Mouse (Mus musculus) spleen, adult 2 months (tissue): ENCODE data around the gene Imp4. TPM values are rescaled to one million over a fixed set of nuclear protein-coding genes. Genes with fewer than 3 reads are reported as not detected.

Experiments
- DNase-seq, 2 experiments: peaks; one replicate each; pipeline versions ENCODE4 v3.0.0 to v3.0.0-alpha.2; 2012 to 2021; ENCODE audit warnings: low spot score in 2 of 2, low read depth in 1 of 2
- H3K27ac ChIP-seq: fragments of 200-500 bp; 2 replicates; pipeline ENCODE4 v1.5.1; 2012; ENCODE audit warnings: low read length, inconsistent platforms; ENCODE audit not compliant: insufficient read depth
- H3K27me3 ChIP-seq: fragments of 200-500 bp; 2 replicates; pipeline ENCODE4 v1.6.1; 2012; ENCODE audit warnings: mild to moderate bottlenecking, moderate library complexity, low read length, inconsistent platforms; ENCODE audit not compliant: control insufficient read depth, insufficient read depth
- H3K36me3 ChIP-seq: fragments of 200-500 bp; 2 replicates; pipeline ENCODE4 v1.6.1; 2012; ENCODE audit warnings: mild to moderate bottlenecking, low read length, inconsistent platforms; ENCODE audit not compliant: control insufficient read depth, insufficient read depth
- H3K4me1 ChIP-seq: fragments of 200-500 bp; 2 replicates; pipeline ENCODE4 v1.6.1; 2011; ENCODE audit warnings: inconsistent platforms; ENCODE audit not compliant: control insufficient read depth, insufficient read depth, insufficient read length
- H3K4me3 ChIP-seq: fragments of 200-500 bp; 2 replicates; pipeline ENCODE4 v1.5.1; 2011; ENCODE audit warnings: mild to moderate bottlenecking, inconsistent platforms; ENCODE audit not compliant: insufficient read depth, insufficient read length; ENCODE audit errors: extremely low read depth
- CTCF ChIP-seq: fragments of 200-500 bp; IDR thresholded peaks from 2 replicates; pipeline ENCODE4 v1.5.1; 2011; ENCODE audit warnings: mild to moderate bottlenecking, inconsistent platforms; ENCODE audit not compliant: insufficient read depth, insufficient read length, insufficient replicate concordance; ENCODE audit errors: extremely low read depth
- POLR2A ChIP-seq: fragments of 200-500 bp; IDR thresholded peaks from 2 replicates; pipeline ENCODE4 v1.6.1; 2011; ENCODE audit warnings: low read depth, low read length, inconsistent platforms
- WGBS: fragments of 180-500 bp; shearing (Covaris S2); methylation state at CpG from one replicate; pipeline ENCODE4 v1.1.7; 2018; 5-methylcytosine and 5-hydroxymethylcytosine counted together
- polyA plus RNA-seq: library from polyadenylated mRNA; depleted of rRNA; stranded (reverse); fragments of >200 nt; gene quantifications from 2 replicates; pipeline ENCODE4 v1.2.3, GENCODE M21; 2012

Imp4 gene
- polyA plus RNA-seq, 1 experiment, result 40.7 TPM

DNA sequence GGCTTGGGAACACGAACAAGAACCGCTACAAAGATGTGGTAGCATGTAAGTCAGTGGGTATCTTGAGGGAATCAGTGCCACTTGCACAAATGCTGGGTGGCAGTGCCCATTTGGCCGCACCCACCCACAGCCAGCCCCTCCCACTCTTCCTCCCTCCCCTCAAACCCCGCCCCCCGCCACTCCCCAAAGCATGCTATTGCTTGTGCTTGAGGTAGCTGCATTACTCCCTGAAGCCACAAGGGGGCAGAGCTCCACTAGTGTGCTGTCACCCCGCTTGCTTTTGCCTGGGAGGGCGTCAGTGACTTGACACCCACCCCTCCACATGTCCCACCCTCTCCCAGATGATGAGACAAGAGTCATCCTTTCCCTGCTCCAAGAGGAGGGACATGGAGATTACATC, 23.1 kb downstream of the Imp4 start:
- no peaks in the 10 kb centered on the region for H3K27me3 ChIP-seq
- no peak overlapping the region for H3K27ac ChIP-seq
- H3K4me1 ChIP-seq, result peaks cover 16% of the 10 kb centered on the region
- no peaks in the 10 kb centered on the region for H3K36me3 ChIP-seq
- peak; percentile 71 to 82 for DNase-seq
- 23% methylated on average over 7 of the region's 7 CpGs for WGBS
- H3K4me3 ChIP-seq, result no peak overlapping the region
- TF ChIP-seq POLR2A, result no peak
- peak; percentile 79; the same call in 1 of the 2 replicates for TF ChIP-seq CTCF

DNA sequence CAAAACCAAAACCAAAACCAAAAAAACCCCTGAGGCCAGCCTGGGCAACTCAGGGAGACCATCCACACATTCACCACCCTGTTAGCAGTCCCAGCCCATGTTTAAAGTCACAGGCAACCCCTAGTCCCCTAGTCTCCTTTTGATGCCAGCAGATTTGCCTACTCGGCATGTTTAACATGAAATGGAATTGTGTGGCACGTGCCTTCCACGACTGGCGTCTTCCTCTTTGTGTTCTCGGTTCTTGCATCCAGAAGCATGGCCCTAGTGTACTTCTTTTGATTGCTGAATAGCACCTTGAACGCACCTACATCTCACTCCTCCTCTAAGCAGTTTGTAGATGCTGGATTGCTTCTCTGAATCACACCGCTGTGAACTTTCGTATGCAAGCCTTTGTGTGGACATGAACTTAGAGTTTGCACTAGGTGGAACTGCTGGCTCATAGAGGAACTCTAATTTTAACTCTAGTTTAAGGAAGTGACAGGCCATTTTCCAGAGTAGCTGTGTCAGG, 24.7 kb downstream of the Imp4 start:
- no peak for DNase-seq

DNA sequence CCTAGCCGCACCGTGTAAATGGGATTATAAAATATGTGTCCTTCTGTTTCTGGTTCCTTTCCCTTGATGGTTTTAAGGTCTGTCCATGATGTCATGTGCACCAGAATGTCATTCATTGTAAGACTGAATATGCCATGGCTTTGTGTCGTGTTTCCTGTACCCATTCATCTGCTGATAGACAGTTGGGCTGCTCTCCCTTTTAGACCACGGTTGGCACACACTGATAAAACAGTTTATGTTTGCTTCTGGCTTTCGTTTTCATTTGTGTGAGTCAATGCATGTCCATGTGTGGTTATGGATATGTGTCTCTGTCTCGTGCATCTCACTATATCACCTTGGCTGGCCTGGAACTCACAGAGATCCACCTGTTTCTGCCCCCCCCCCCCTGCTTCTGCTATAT, 25.8 kb downstream of the Imp4 start:
- H3K4me3 ChIP-seq, result no peak overlapping the region
- no peak for TF ChIP-seq CTCF
- TF ChIP-seq POLR2A, result no peak
- H3K36me3 ChIP-seq, result no peaks in the 10 kb centered on the region
- no peaks in the 10 kb centered on the region for H3K27me3 ChIP-seq
- H3K27ac ChIP-seq, result no peak overlapping the region
- 70% methylated on average over 6 of the region's 6 CpGs for WGBS
- H3K4me1 ChIP-seq, result peaks cover 15% of the 10 kb centered on the region; the same call in 1 of the 2 replicates
- DNase-seq, result no peak

More for the DNA sequence above, 24.7 kb downstream of the Imp4 start:
- H3K27ac ChIP-seq, result peak overlapping the region; percentile 66
- H3K27me3 ChIP-seq, result no peaks in the 10 kb centered on the region
- H3K4me1 ChIP-seq, result peaks cover 18% of the 10 kb centered on the region
- no peaks in the 10 kb centered on the region for H3K36me3 ChIP-seq
- 8% methylated on average over 8 of the region's 8 CpGs for WGBS
- no peak for TF ChIP-seq POLR2A
- TF ChIP-seq CTCF, result no peak
- peak overlapping the region; percentile 54 for H3K4me3 ChIP-seq

DNA sequence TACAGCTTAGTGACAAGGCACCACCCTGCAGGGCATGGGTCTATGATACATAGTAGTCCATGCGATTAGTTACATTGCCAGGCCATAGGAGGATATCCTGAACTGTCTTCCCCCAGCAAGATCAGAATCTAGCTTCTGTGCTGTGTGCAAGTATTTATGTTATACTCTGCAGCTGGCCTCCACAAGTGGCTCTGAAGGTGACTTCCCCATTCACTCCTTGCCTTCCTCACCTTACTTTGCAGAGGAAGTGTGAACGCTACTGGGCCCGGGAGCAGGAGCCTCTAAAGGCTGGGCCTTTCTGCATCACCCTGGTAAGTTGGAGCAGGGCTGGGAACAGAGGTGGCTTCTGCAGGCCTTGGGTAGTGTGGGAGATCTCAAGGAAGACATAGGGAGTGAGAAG, 28.4 kb downstream of the Imp4 start:
- Histone ChIP-seq H3K27ac (no peak overlapping the region), H3K4me3 (no peak overlapping the region), H3K27me3 (no peaks in the 10 kb centered on the region), H3K36me3 (no peaks in the 10 kb centered on the region), H3K4me1 (peaks cover 17% of the 10 kb centered on the region; the same call in 1 of the 2 replicates)
- no peak for DNase-seq
- 18% methylated on average over 3 of the region's 3 CpGs for WGBS
- TF ChIP-seq POLR2A (no peak), CTCF (no peak)

DNA sequence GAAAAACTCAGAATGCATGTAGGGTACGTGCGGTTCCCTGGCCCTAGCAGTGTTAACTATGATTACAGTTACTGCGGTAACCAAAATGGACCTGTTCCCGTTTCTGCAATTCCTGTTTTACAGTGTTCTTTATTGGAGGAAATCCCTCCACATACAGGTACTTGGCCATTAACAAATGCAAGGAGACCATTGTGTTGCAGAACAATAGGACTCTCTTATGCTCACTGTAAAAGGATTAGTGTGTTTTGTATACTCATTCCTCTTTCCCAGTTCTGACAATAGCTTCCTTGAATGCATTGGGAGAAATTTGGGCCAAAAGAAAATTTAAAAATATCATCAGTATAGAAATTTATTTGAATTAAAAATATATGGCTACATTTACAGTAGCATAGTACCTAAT, 28.8 kb downstream of the Imp4 start:
- peaks cover 15% of the 10 kb centered on the region; the same call in 1 of the 2 replicates for H3K4me1 ChIP-seq
- TF ChIP-seq POLR2A (no peak), CTCF (no peak)
- no peaks in the 10 kb centered on the region for H3K27me3 ChIP-seq
- 60% methylated on average over 4 of the region's 4 CpGs for WGBS
- DNase-seq, result no peak
- no peak overlapping the region for H3K27ac ChIP-seq
- no peaks in the 10 kb centered on the region for H3K36me3 ChIP-seq
- no peak overlapping the region for H3K4me3 ChIP-seq

DNA sequence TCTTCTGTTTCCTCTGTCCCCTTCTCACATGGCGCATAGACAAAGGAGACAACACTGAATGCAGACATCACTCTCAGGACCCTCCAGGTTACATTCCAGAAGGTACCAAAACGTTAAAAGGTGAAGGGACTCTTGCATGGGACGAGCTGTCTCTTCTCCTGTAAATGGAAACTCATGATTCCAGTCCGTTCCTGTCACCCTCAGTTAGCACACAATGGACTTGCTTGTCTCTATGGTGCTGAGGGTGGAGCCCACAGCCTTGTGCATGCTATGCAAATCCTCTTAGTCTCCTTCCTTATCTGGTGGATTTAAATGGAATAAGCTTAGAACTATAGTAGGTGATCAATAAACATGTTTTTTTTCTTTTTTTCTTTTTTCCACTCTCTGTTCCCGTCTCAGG, 30.1 kb downstream of the Imp4 start:
- 90% methylated on average over 5 of the region's 5 CpGs for WGBS
- Histone ChIP-seq H3K4me3 (no peak overlapping the region), H3K36me3 (no peaks in the 10 kb centered on the region), H3K4me1 (peaks cover 7% of the 10 kb centered on the region; the same call in 1 of the 2 replicates), H3K27ac (no peak overlapping the region), H3K27me3 (no peaks in the 10 kb centered on the region)
- no peak for DNase-seq
- TF ChIP-seq CTCF (no peak), POLR2A (no peak)
